Comparison of ENCODE assay signal across 11 mouse cellular contexts in genomic region chr5:64422787-64423587, GRCm38 (mm10).
DNase-seq lines count a peak whose midpoint lies in the region; ATAC-seq lines count a peak whose summit lies in the region.
"Had no signal": no experiment of that assay in that cellular context is flagged by ENCODE, and none has a peak within 500 bp of the region (broad histone marks: within the 10 kb centered on the region; RNA-seq: fewer than 3 reads in every experiment).

No protein-coding gene starts in this region.

- no peak overlapping the region for H3K9ac ChIP-seq in embryonic facial prominence, embryonic 14.5 days (ENCODE audit: low read depth, low read length)
- no peak overlapping the region for H3K9ac ChIP-seq in hindbrain, embryonic 12.5 days
- H3K9ac ChIP-seq in neural tube, embryonic 14.5 days (replicated peaks; ENCODE audit: low read depth, low read length) = no peak overlapping the region
- H3K9ac ChIP-seq: liver, embryonic 15.5 days had no signal

- no peaks in the 10 kb centered on the region for H3K27me3 ChIP-seq in embryonic facial prominence, embryonic 14.5 days (replicated peaks; ENCODE audit: control insufficient read depth, insufficient read depth, low read length)
- 0 out of 2 replicates have a peak, but pooled peaks cover 2% of the 10 kb centered on the region for H3K27me3 ChIP-seq in hindbrain, embryonic 12.5 days
- no peaks in the 10 kb centered on the region for H3K27me3 ChIP-seq in neural tube, embryonic 14.5 days (ENCODE audit: control insufficient read depth, insufficient read depth, low read length)
- H3K27me3 ChIP-seq: liver, embryonic 15.5 days had no signal

- H3K4me1 ChIP-seq in embryonic facial prominence, embryonic 14.5 days (ENCODE audit: control insufficient read depth, insufficient read depth, low read length) = 0 out of 2 replicates have a peak, but pooled peaks cover 5% of the 10 kb centered on the region
- peaks cover 10% of the 10 kb centered on the region for H3K4me1 ChIP-seq in hindbrain, embryonic 12.5 days
- peaks cover 9% of the 10 kb centered on the region; the same call in 1 of the 2 replicates for H3K4me1 ChIP-seq in neural tube, embryonic 14.5 days (ENCODE audit: control insufficient read depth, insufficient read depth, low read length)

- 29% methylated on average over 13 of the region's 13 CpGs for WGBS in embryonic facial prominence, embryonic 14.5 days
- 40% methylated on average over 13 of the region's 13 CpGs for WGBS in hindbrain, embryonic 12.5 days
- WGBS in neural tube, embryonic 14.5 days = 9% methylated on average over 13 of the region's 13 CpGs

- no peak overlapping the region for H3K4me3 ChIP-seq in embryonic facial prominence, embryonic 14.5 days (ENCODE audit: low read depth, low read length)
- H3K4me3 ChIP-seq in hindbrain, embryonic 12.5 days = no peak overlapping the region
- no peak overlapping the region for H3K4me3 ChIP-seq in neural tube, embryonic 14.5 days (ENCODE audit: low read depth, low read length)
- H3K4me3 ChIP-seq: liver, embryonic 15.5 days had no signal

- H3K36me3 ChIP-seq in embryonic facial prominence, embryonic 14.5 days (ENCODE audit: control insufficient read depth, insufficient read depth, low read length) = no peaks in the 10 kb centered on the region
- no peaks in the 10 kb centered on the region for H3K36me3 ChIP-seq in hindbrain, embryonic 12.5 days
- no peaks in the 10 kb centered on the region for H3K36me3 ChIP-seq in neural tube, embryonic 14.5 days (ENCODE audit: control insufficient read depth, insufficient read depth, low read length)
- H3K36me3 ChIP-seq: liver, embryonic 15.5 days had no signal

- H3K4me2 ChIP-seq in embryonic facial prominence, embryonic 14.5 days (ENCODE audit: low read depth, low read length) = no peak overlapping the region
- no peak overlapping the region for H3K4me2 ChIP-seq in hindbrain, embryonic 12.5 days (replicated peaks)
- H3K4me2 ChIP-seq in neural tube, embryonic 14.5 days (ENCODE audit: low read depth, low read length) = no peak overlapping the region
- H3K4me2 ChIP-seq: liver, embryonic 15.5 days had no signal

- H3K9me3 ChIP-seq in embryonic facial prominence, embryonic 14.5 days (ENCODE audit: control insufficient read depth, low read length) = peaks cover 13% of the 10 kb centered on the region; the same call in 1 of the 2 replicates
- H3K9me3 ChIP-seq in hindbrain, embryonic 12.5 days (replicated peaks) = peaks cover 4% of the 10 kb centered on the region
- H3K9me3 ChIP-seq in neural tube, embryonic 14.5 days (ENCODE audit: control insufficient read depth, low read length) = peaks cover 5% of the 10 kb centered on the region; the same call in 1 of the 2 replicates
- H3K9me3 ChIP-seq: liver, embryonic 15.5 days had no signal

- peak; percentile 57; the same call in 1 of the 2 replicates for ATAC-seq in embryonic facial prominence, embryonic 14.5 days (ENCODE audit: low read depth)
- ATAC-seq in hindbrain, embryonic 12.5 days (ENCODE audit: low FRiP score) = peak; percentile 76; the same call in 1 of the 2 replicates
- peak; percentile 14; the same call in 1 of the 2 replicates for ATAC-seq in neural tube, embryonic 14.5 days (ENCODE audit: low read depth)

- DNase-seq in embryonic facial prominence, embryonic 14.5 days (ENCODE audit: low spot score) = peak; percentile 50
- peak; percentile 23 for DNase-seq in kidney, postnatal 10 days
- DNase-seq in urinary bladder, adult 18-20 months (ENCODE audit: low spot score in 2 of 2) = no peak
- DNase-seq in frontal cortex, postnatal 10 days (ENCODE audit: low spot score in 2 of 2) = no peak
- DNase-seq in layer of hippocampus, adult 18-20 months (ENCODE audit: low spot score in 2 of 2) = no peak
- DNase-seq in right cerebral cortex, adult 18-20 months = no peak
- DNase-seq: heart, postnatal 36 days; thymus, postnatal 25 days had no signal

- H3K27ac ChIP-seq in embryonic facial prominence, embryonic 14.5 days (replicated peaks; ENCODE audit: low read depth, low read length) = no peak overlapping the region
- H3K27ac ChIP-seq in hindbrain, embryonic 12.5 days = 0 out of 2 replicates have a peak overlapping the region, but pooled peaks have one; percentile 4
- no peak overlapping the region for H3K27ac ChIP-seq in neural tube, embryonic 14.5 days (ENCODE audit: low read depth, low read length)
- H3K27ac ChIP-seq: liver, embryonic 15.5 days had no signal

Comparison
In these comparisons a context has a peak if more than half of its experiments do, and no peak if none do; other contexts are left out.
1. ATAC-seq: peak in every context shown above with its lines; median percentile 76 in hindbrain, embryonic 12.5 days; 57 in embryonic facial prominence, embryonic 14.5 days; 14 in neural tube, embryonic 14.5 days.
2. DNase-seq: peak in embryonic facial prominence, embryonic 14.5 days (single experiment) and kidney, postnatal 10 days (single experiment); none in urinary bladder, adult 18-20 months (0 of 2), frontal cortex, postnatal 10 days (0 of 2), layer of hippocampus, adult 18-20 months (0 of 2) and right cerebral cortex, adult 18-20 months (single experiment).